Mouse (Mus musculus) heart, postnatal 0 days (tissue): ENCODE results near the gene Ube2t.

Experiments
- CTCF ChIP-seq: IDR thresholded peaks from 2 replicates; pipeline ENCODE4 v1.5.1; 2016; ENCODE audit warnings: antibody characterized with exemption, control low read depth, low read depth
- EP300 ChIP-seq: IDR thresholded peaks from 2 replicates; pipeline ENCODE4 v1.6.1; 2016; ENCODE audit warnings: antibody characterized with exemption, low read depth

GRCm38 (mm10) chr1:134947590-134947989 is 14.8 kb upstream of the Ube2t start:
- TF ChIP-seq CTCF: no peak
- no peak for TF ChIP-seq EP300
